Comparison of ENCODE assay signal across 20 mouse cellular contexts in the genomic region with DNA sequence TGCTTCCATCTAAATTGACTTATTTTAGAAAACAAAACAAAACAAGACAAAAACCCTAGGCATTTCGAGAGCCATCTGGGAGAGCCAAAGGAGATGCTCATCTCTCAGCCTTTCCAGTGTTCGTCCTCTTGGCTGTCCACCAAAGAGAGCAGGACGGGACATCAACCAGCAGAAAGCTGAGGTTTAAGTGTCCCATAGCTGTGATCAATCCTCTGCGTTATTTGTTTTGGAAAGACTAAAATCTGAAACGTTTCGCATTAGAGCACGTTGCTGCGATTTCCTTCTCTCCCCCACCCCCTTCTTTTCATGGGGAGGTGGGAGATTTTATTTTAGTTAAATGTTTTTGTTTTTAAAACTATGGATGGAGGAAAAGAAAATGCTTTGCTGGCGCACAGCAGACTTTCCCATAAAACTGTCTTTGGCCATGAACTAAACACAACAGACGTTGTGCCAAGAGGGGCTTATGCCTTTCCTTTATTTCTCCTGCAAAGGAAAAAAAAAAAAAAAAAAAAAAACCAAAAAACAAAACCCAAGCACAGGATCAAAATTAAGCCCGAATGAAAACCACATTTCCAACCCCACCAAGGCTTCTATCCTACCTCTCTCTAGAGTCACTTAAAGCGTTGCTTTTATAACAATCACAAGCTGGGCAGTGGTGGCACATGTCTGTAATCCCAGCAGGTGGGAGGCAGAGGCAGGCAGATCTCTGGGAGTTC. TPM values are rescaled to one million over a fixed set of nuclear protein-coding genes. Genes with fewer than 3 reads are reported as not detected.
DNase-seq lines count a peak whose midpoint lies in the region; ATAC-seq and TF ChIP-seq lines count a peak whose summit lies in the region.
"Had no signal": no experiment of that assay in that cellular context is flagged by ENCODE, and none has a peak within 500 bp of the region (broad histone marks: within the 10 kb centered on the region; RNA-seq: fewer than 3 reads in every experiment).

No protein-coding gene starts in this region.

- no peaks in the 10 kb centered on the region for H3K36me3 ChIP-seq in kidney, embryonic 15.5 days
- no peaks in the 10 kb centered on the region for H3K36me3 ChIP-seq in midbrain, embryonic 11.5 days (ENCODE audit: control insufficient read depth, insufficient read depth, low read length)
- no peaks in the 10 kb centered on the region for H3K36me3 ChIP-seq in midbrain, embryonic 10.5 days
- H3K36me3 ChIP-seq in embryonic facial prominence, embryonic 15.5 days, result no peaks in the 10 kb centered on the region
- H3K36me3 ChIP-seq in myocyte (ENCODE audit: control insufficient read depth, insufficient read depth), result no peaks in the 10 kb centered on the region
- H3K36me3 ChIP-seq: embryonic facial prominence, embryonic 12.5 days; forebrain, embryonic 15.5 days; heart, embryonic 15.5 days had no signal

- no peaks in the 10 kb centered on the region for H3K79me2 ChIP-seq in myocyte (ENCODE audit: control insufficient read depth, insufficient read depth)

- no peaks in the 10 kb centered on the region for H3K27me3 ChIP-seq in kidney, embryonic 15.5 days
- H3K27me3 ChIP-seq in midbrain, embryonic 11.5 days (ENCODE audit: control insufficient read depth, insufficient read depth, low read length), result no peaks in the 10 kb centered on the region
- H3K27me3 ChIP-seq in midbrain, embryonic 10.5 days (ENCODE audit: low read depth, poor library complexity, severe bottlenecking), result no peaks in the 10 kb centered on the region
- no peaks in the 10 kb centered on the region for H3K27me3 ChIP-seq in embryonic facial prominence, embryonic 15.5 days
- no peaks in the 10 kb centered on the region for H3K27me3 ChIP-seq in myocyte (ENCODE audit: control insufficient read depth, insufficient read depth, insufficient read length)
- H3K27me3 ChIP-seq: embryonic facial prominence, embryonic 12.5 days; forebrain, embryonic 15.5 days; heart, embryonic 15.5 days had no signal

- DNase-seq in kidney, postnatal 36 days, result no peak
- peak; percentile 10 for DNase-seq in midbrain, embryonic 11.5 days (ENCODE audit: low spot score, missing footprints)
- DNase-seq in midbrain, embryonic 10.5 days (ENCODE audit: low spot score), result no peak
- DNase-seq in layer of hippocampus, postnatal 25 days (ENCODE audit: extremely low spot score in 1 of 2, low spot score in 1 of 2), result no peak
- DNase-seq: cerebellum, adult 9-10 months; heart, postnatal 4 days; lung, adult 18-20 months; lung, postnatal 36 days; retina, postnatal 1 day had no signal

- no peak overlapping the region for H3K4me2 ChIP-seq in kidney, embryonic 15.5 days
- no peak overlapping the region for H3K4me2 ChIP-seq in midbrain, embryonic 11.5 days
- H3K4me2 ChIP-seq in embryonic facial prominence, embryonic 15.5 days (replicated peaks), result no peak overlapping the region
- H3K4me2 ChIP-seq in myocyte (ENCODE audit: low read depth), result peak overlapping the region; percentile 49
- H3K4me2 ChIP-seq: embryonic facial prominence, embryonic 12.5 days; forebrain, embryonic 15.5 days; heart, embryonic 15.5 days; liver, embryonic 11.5 days had no signal

- no peak overlapping the region for H3ac ChIP-seq in myocyte (ENCODE audit: control insufficient read depth, insufficient read length)

- TF ChIP-seq POLR2A in myocyte (IDR thresholded peaks at IDR 0.05; ENCODE audit: insufficient read length, low read depth), result no peak

- H3K9me3 ChIP-seq in kidney, embryonic 15.5 days (replicated peaks), result no peaks in the 10 kb centered on the region
- no peaks in the 10 kb centered on the region for H3K9me3 ChIP-seq in midbrain, embryonic 11.5 days (ENCODE audit: control insufficient read depth, low read length)
- no peaks in the 10 kb centered on the region for H3K9me3 ChIP-seq in midbrain, embryonic 10.5 days (replicated peaks)
- no peaks in the 10 kb centered on the region for H3K9me3 ChIP-seq in embryonic facial prominence, embryonic 15.5 days (replicated peaks)
- H3K9me3 ChIP-seq: embryonic facial prominence, embryonic 12.5 days; forebrain, embryonic 15.5 days; heart, embryonic 15.5 days had no signal

- 0 out of 2 replicates have a peak, but pooled peaks cover 3% of the 10 kb centered on the region for H3K4me1 ChIP-seq in kidney, embryonic 15.5 days
- H3K4me1 ChIP-seq in midbrain, embryonic 11.5 days (ENCODE audit: control insufficient read depth, insufficient read depth, low read length), result no peaks in the 10 kb centered on the region
- no peaks in the 10 kb centered on the region for H3K4me1 ChIP-seq in midbrain, embryonic 10.5 days
- 0 out of 2 replicates have a peak, but pooled peaks cover 3% of the 10 kb centered on the region for H3K4me1 ChIP-seq in embryonic facial prominence, embryonic 15.5 days
- H3K4me1 ChIP-seq: embryonic facial prominence, embryonic 12.5 days; forebrain, embryonic 15.5 days; heart, embryonic 15.5 days had no signal

- WGBS in kidney, embryonic 15.5 days, result 54% methylated on average over 12 of the region's 12 CpGs
- WGBS in midbrain, embryonic 11.5 days, result 88% methylated on average over 12 of the region's 12 CpGs
- 87% methylated on average over 12 of the region's 12 CpGs for WGBS in midbrain, embryonic 10.5 days
- 55% methylated on average over 12 of the region's 12 CpGs for WGBS in embryonic facial prominence, embryonic 15.5 days

- no peak for ATAC-seq in kidney, embryonic 15.5 days (replicated peaks; ENCODE audit: low FRiP score)
- no peak for ATAC-seq in midbrain, embryonic 11.5 days (ENCODE audit: low FRiP score)
- ATAC-seq in embryonic facial prominence, embryonic 15.5 days (ENCODE audit: insufficient number of reproducible peaks, low FRiP score, low TSS enrichment, low read depth), result no peak
- ATAC-seq: forebrain, embryonic 15.5 days; hindbrain, embryonic 16.5 days; intestine, embryonic 16.5 days had no signal

- no peak overlapping the region for H3K9ac ChIP-seq in kidney, embryonic 15.5 days
- H3K9ac ChIP-seq in midbrain, embryonic 11.5 days (ENCODE audit: low read length), result no peak overlapping the region
- H3K9ac ChIP-seq in embryonic facial prominence, embryonic 15.5 days, result no peak overlapping the region
- H3K9ac ChIP-seq: embryonic facial prominence, embryonic 12.5 days; forebrain, embryonic 15.5 days; heart, embryonic 15.5 days had no signal

- no peak overlapping the region for H3K4me3 ChIP-seq in kidney, embryonic 15.5 days (replicated peaks)
- no peak overlapping the region for H3K4me3 ChIP-seq in midbrain, embryonic 11.5 days (ENCODE audit: low read depth, low read length)
- H3K4me3 ChIP-seq in midbrain, embryonic 10.5 days, result no peak overlapping the region
- H3K4me3 ChIP-seq in embryonic facial prominence, embryonic 15.5 days (replicated peaks), result no peak overlapping the region
- no peak overlapping the region for H3K4me3 ChIP-seq in myocyte
- H3K4me3 ChIP-seq: embryonic facial prominence, embryonic 12.5 days; forebrain, embryonic 15.5 days; heart, adult 2 months; heart, embryonic 15.5 days had no signal

- H3K27ac ChIP-seq in kidney, embryonic 15.5 days, result peak overlapping the region; percentile 30; the same call in 1 of the 2 replicates
- H3K27ac ChIP-seq in midbrain, embryonic 11.5 days (ENCODE audit: low read depth, low read length), result no peak overlapping the region
- no peak overlapping the region for H3K27ac ChIP-seq in midbrain, embryonic 10.5 days (replicated peaks)
- H3K27ac ChIP-seq in embryonic facial prominence, embryonic 15.5 days (replicated peaks), result peak overlapping the region; percentile 55
- H3K27ac ChIP-seq: embryonic facial prominence, embryonic 12.5 days; forebrain, embryonic 15.5 days; heart, adult 2 months; heart, embryonic 15.5 days; stomach, postnatal 0 days had no signal

TF ChIP-seq in myocyte, 11 proteins besides CTCF, POLR2A, EP300 and RAD21:
- TF ChIP-seq POLR2AphosphoS2 (IDR thresholded peaks at IDR 0.05; ENCODE audit: insufficient read length, low read depth) (no peak), E2F4 (IDR thresholded peaks at IDR 0.05; ENCODE audit: insufficient read depth) (no peak), MYOD1 (IDR thresholded peaks at IDR 0.05; ENCODE audit: control insufficient read depth in 1 of 3, insufficient read length in 2 of 3, low read depth in 2 of 3) (no peak), CEBPB (IDR thresholded peaks at IDR 0.05; ENCODE audit: insufficient read depth, poor library complexity, severe bottlenecking) (no peak), MAX (IDR thresholded peaks at IDR 0.05; ENCODE audit: low read depth) (no peak), USF1 (IDR thresholded peaks at IDR 0.05; ENCODE audit: low read depth) (no peak), SRF (IDR thresholded peaks at IDR 0.05; ENCODE audit: control insufficient read depth, insufficient read length, low read depth) (no peak), TCF12 (IDR thresholded peaks at IDR 0.05; ENCODE audit: insufficient read depth, poor library complexity, severe bottlenecking) (no peak), TCF3 (IDR thresholded peaks at IDR 0.05; ENCODE audit: insufficient read length, low read depth) (no peak), MYOG (IDR thresholded peaks at IDR 0.05; ENCODE audit: control insufficient read depth in 1 of 3, insufficient read depth in 1 of 3, insufficient read length in 2 of 3, low read depth in 2 of 3) (no peak), REST (IDR thresholded peaks at IDR 0.05; ENCODE audit: insufficient read depth, insufficient read length) (no peak)

RNA-seq across cellular contexts. Expression of a gene that starts 46.1 kb away (rescaled TPM):
- polyA plus RNA-seq in kidney, embryonic 15.5 days (2015; fragmentation: Nextera tagmentation; extraction: Ambion mirVana), result 15.9 and 16.4 TPM in 2 replicates
- polyA plus RNA-seq in midbrain, embryonic 11.5 days (2014; fragmentation: Nextera tagmentation; extraction: Ambion mirVana), result 39.0 and 41.2 TPM in 2 replicates
- 17.5 and 18.7 TPM in 2 replicates for polyA plus RNA-seq in midbrain, embryonic 10.5 days (2016; fragmentation: Nextera tagmentation; extraction: Ambion mirVana)
- 19.4 and 19.6 TPM in 2 replicates for polyA plus RNA-seq in embryonic facial prominence, embryonic 15.5 days (2015; fragmentation: Nextera tagmentation; extraction: Ambion mirVana)
- 15.4 TPM for polyA plus RNA-seq in myocyte (2012; fragmentation: generic; extraction: Trizol)
- 100 to 1,000 TPM; 117 to 119 TPM for total RNA-seq in layer of hippocampus, postnatal 25 days (2021)

Comparison
In these comparisons a context has a peak if more than half of its experiments do, and no peak if none do; other contexts are left out.
1. H3K27ac ChIP-seq: peak in kidney, embryonic 15.5 days (single experiment) and embryonic facial prominence, embryonic 15.5 days (single experiment); none in midbrain, embryonic 11.5 days (single experiment) and midbrain, embryonic 10.5 days (single experiment).